Mouse (Mus musculus) small intestine, adult 2 months (tissue): ENCODE data around the gene Trmt1.

Source experiments
- CTCF ChIP-seq: fragments of 200-500 bp; IDR thresholded peaks from 2 replicates; pipeline ENCODE4 v1.5.1; 2012; ENCODE audit warnings: low read depth, mild to moderate bottlenecking, control low read depth, inconsistent platforms, low read length, moderate library complexity, mixed read lengths; ENCODE audit not compliant: insufficient replicate concordance, insufficient read length; ENCODE audit errors: extremely low read depth
- POLR2A ChIP-seq: fragments of 200-500 bp; IDR thresholded peaks from 2 replicates; pipeline ENCODE4 v1.6.1; 2012; ENCODE audit warnings: low read depth, mild to moderate bottlenecking, control low read depth, inconsistent platforms, low read length, moderate library complexity

- TF ChIP-seq CTCF, result no peak
- no peak for TF ChIP-seq POLR2A
These were observed 16.5 kb downstream of the Trmt1 start for GRCm38 (mm10) chr8:84702561-84702960.
